Mouse (Mus musculus) small intestine, adult 2 months (tissue): ENCODE results near the gene Sdccag8. TPM values are rescaled to one million over a fixed set of nuclear protein-coding genes. Genes with fewer than 3 reads are reported as not detected.

Experiments used
- H3K27ac ChIP-seq: fragments of 200-500 bp; 2 replicates; pipeline ENCODE4 v1.5.1; 2012; ENCODE audit warnings: low read depth, low read length, control low read depth, inconsistent platforms; ENCODE audit not compliant: insufficient read depth
- H3K27me3 ChIP-seq: fragments of 200-500 bp; 2 replicates; pipeline ENCODE4 v1.6.1; 2012; ENCODE audit warnings: mild to moderate bottlenecking, moderate library complexity, low read length, inconsistent platforms; ENCODE audit not compliant: control insufficient read depth, insufficient read depth
- H3K36me3 ChIP-seq: fragments of 200-500 bp; 2 replicates; pipeline ENCODE4 v1.6.1; 2012; ENCODE audit warnings: mild to moderate bottlenecking, low read length, control low read depth, inconsistent platforms; ENCODE audit not compliant: control insufficient read depth, insufficient read depth
- H3K4me1 ChIP-seq: fragments of 200-500 bp; 2 replicates; pipeline ENCODE4 v1.6.1; 2012; ENCODE audit warnings: low read length, inconsistent platforms, mixed read lengths; ENCODE audit not compliant: control insufficient read depth, insufficient read depth, insufficient read length
- H3K4me3 ChIP-seq: fragments of 200-500 bp; 2 replicates; pipeline ENCODE4 v1.5.1; 2012; ENCODE audit warnings: low read depth, mild to moderate bottlenecking, control low read depth, inconsistent platforms, low read length, moderate library complexity
- CTCF ChIP-seq: fragments of 200-500 bp; IDR thresholded peaks from 2 replicates; pipeline ENCODE4 v1.5.1; 2012; ENCODE audit warnings: low read depth, mild to moderate bottlenecking, control low read depth, inconsistent platforms, low read length, moderate library complexity, mixed read lengths; ENCODE audit not compliant: insufficient replicate concordance, insufficient read length; ENCODE audit errors: extremely low read depth
- POLR2A ChIP-seq: fragments of 200-500 bp; IDR thresholded peaks from 2 replicates; pipeline ENCODE4 v1.6.1; 2012; ENCODE audit warnings: low read depth, mild to moderate bottlenecking, control low read depth, inconsistent platforms, low read length, moderate library complexity
- WGBS: fragments of 180-500 bp; shearing (Covaris S2); methylation state at CpG from one replicate; pipeline ENCODE4 v1.1.7; 2018; 5-methylcytosine and 5-hydroxymethylcytosine counted together
- polyA plus RNA-seq: library from polyadenylated mRNA; depleted of rRNA; stranded (reverse); fragments of >200 nt; gene quantifications from 2 replicates; pipeline ENCODE4 v1.2.3, GENCODE M21; 2012; rRNA removed

The Sdccag8 gene
- polyA plus RNA-seq = 3.6 and 5.1 TPM in 2 replicates

DNA sequence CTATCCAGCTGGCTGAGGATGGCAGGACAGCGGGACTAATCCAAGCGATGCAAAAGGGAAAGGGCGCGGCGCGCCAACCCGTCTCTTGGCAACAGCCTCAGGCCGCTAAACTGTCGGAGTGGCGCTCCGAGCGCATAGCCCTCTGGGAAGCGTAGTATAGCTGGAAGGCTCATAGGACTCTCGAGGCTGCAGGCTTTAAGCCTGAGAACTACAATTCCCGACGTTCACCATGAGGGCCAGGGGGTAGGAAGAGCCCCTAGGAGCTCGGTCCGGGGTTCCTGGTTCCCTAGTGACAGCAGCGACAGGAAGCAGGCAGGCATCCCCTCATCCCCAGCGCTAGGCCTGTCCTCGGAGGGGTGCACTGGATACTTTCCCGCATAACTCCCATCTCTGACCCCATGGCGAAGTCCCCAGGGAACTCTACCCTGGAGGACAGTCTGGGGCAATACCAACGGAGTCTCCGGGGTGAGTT is at the start of gene Sdccag8:
Sdccag8 (plus strand) TSS at position 70 of the 472 bp plus-strand sequence.
- peak; percentile 30; the same call in 1 of the 2 replicates for TF ChIP-seq POLR2A
- no peak for TF ChIP-seq CTCF
- H3K4me1 ChIP-seq = peaks cover 12% of the 10 kb centered on the region
- H3K27me3 ChIP-seq = 0 out of 2 replicates have a peak, but pooled peaks cover 3% of the 10 kb centered on the region
- H3K27ac ChIP-seq = peak within 1 kb of the TSS; percentile 91
- under 1% methylated on average over 25 of the region's 25 CpGs for WGBS
- no peaks in the 10 kb centered on the region for H3K36me3 ChIP-seq
- peak within 1 kb of the TSS; percentile 77 for H3K4me3 ChIP-seq

DNA sequence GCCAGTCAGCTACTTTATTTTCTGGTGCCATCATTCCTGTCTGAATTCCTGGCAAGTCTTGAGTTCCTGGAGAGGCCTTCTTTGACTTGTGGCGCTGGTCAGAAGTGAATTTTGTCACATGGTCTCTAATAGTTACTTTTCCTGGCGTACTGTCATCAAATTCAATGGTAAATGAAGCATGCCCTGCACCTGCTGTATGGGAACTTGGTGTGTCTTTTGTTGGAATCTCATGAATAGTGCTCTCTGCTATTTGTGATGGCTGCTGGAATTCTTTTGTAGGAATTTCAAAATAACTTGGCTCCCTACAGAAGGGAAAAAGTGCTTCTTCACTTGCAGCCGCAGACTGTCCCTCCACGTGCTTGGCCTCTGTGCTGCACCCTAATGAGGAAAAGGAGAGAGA is 39.9 kb upstream of the Sdccag8 start:
- no peaks in the 10 kb centered on the region for H3K4me1 ChIP-seq

DNA sequence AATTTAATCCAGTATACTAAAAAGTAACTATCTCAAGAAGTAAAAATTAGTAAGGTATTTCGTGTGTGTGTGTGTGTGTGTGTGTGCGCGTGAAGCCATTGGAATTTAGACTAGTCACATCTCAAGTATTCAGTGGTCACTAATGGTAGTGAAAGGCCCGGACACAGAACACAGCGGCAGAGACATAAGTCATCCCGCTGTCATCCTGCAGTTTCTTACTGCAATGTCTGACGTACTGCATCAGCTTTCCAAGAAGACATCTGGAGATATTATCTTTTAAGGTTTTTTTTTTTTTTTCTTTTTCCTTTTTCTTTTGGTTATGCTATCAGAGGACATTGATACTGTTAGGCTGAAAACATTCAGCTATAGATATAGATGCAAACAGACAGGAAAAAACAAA is 25.1 kb upstream of the Sdccag8 start:
- WGBS = 84% methylated on average over 7 of the region's 7 CpGs
- Histone ChIP-seq H3K27me3 (no peaks in the 10 kb centered on the region), H3K4me1 (no peaks in the 10 kb centered on the region), H3K4me3 (no peak overlapping the region), H3K27ac (no peak overlapping the region), H3K36me3 (no peaks in the 10 kb centered on the region)
- TF ChIP-seq POLR2A (no peak), CTCF (no peak)

More for the DNA sequence above, 39.9 kb upstream of the Sdccag8 start:
- 75% methylated on average over 4 of the region's 4 CpGs for WGBS
- TF ChIP-seq CTCF = no peak
- no peak for TF ChIP-seq POLR2A
- H3K27me3 ChIP-seq = no peaks in the 10 kb centered on the region
- H3K27ac ChIP-seq = no peak overlapping the region
- H3K4me3 ChIP-seq = no peak overlapping the region
- H3K36me3 ChIP-seq = no peaks in the 10 kb centered on the region

DNA sequence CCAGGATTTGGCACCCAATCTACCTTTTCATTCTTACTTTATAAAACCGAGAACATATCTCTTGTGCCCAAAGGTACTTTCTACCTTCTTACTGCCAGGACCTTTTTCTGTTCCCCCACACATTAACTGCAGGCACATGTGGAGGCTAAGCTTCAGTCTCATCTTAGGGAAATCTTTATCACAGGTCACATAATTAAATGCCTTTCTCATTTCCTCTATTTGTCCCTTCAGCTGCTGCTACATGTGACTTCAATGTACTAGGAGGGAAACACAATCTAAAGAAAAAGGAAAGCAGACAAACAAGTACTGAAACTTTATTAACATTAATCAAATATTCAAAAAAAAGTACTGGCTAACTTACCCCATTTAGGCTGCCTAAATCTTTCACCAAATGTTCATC is 22.3 kb upstream of the Sdccag8 start:
- Histone ChIP-seq H3K27ac (no peak overlapping the region), H3K4me3 (no peak overlapping the region), H3K36me3 (no peaks in the 10 kb centered on the region), H3K4me1 (no peaks in the 10 kb centered on the region), H3K27me3 (no peaks in the 10 kb centered on the region)
- TF ChIP-seq POLR2A (no peak), CTCF (no peak)
- WGBS = 72% methylated on average over 1 of the region's 1 CpGs

DNA sequence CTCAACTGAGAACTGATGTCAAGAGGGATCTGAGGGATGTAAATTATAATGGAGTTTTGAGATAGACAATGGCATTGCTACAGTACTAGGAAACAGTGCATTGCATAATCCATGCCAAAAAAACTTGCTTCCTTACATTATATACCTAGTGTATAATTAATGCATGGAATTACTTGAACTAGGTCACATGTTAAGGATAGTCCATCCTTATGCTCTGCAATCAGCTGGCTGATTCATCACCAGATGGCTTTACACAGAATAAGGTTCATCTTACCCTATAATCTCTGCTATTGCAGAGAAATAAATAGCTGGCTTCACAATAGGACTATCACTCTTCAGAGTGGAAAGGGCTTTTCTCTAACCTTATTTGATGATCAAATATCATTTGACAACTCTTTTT is 15.8 kb upstream of the Sdccag8 start:
- no peak overlapping the region for H3K4me3 ChIP-seq
- no peaks in the 10 kb centered on the region for H3K27me3 ChIP-seq
- no peaks in the 10 kb centered on the region for H3K36me3 ChIP-seq
- H3K4me1 ChIP-seq = no peaks in the 10 kb centered on the region
- H3K27ac ChIP-seq = no peak overlapping the region
- TF ChIP-seq POLR2A (no peak), CTCF (no peak)

DNA sequence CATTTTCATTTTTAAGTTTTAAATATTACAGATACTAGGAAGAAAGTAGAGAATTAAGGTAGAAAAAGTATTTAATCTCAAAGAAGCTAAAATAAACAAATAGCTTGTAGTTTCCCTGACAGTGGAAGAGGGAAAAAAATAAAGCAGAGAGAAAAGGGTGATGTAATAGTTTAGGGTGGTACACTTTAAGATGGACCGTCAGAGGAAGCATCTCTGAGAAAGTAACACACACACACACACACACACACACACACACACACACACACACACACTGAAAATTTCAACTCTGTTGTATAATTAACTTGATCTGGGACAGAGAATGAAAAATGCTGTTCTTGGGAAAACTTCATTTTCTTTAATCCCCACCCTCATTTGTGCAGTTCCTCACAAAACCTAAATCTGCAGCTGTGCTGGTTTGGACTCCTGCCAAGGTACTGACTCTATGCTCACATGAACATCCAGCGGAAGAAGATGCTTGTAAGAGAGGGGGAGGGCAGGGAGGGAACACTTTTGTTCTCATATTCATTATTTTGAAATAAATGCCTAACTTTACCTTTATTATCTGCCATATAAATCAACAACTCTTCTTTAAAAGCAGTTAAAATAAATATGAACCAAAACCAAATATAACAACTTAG is 13.6 kb upstream of the Sdccag8 start:
- WGBS = 10% methylated on average over 2 of the region's 2 CpGs
- Histone ChIP-seq H3K36me3 (no peaks in the 10 kb centered on the region), H3K4me1 (no peaks in the 10 kb centered on the region), H3K4me3 (no peak overlapping the region), H3K27me3 (no peaks in the 10 kb centered on the region), H3K27ac (no peak overlapping the region)
- no peak for TF ChIP-seq CTCF
- no peak for TF ChIP-seq POLR2A

DNA sequence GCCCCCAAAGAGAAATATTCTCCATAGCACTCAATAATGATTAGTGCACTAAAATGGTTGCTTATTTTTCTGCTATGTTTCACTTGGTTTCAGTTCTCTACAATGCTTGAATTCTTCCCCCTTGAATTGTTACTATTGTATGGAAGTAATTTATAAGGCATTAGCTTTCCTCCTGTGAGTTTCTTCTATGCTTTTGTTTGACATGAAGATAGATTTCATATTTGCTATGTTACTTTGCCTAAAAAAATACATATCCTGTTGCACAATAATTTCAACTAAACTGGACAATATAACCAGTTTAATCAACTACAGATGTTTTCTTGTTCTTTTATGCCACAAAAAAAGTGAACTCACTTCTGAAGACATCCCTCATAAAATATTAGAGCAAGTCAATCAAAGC is 4.3 kb upstream of the Sdccag8 start:
- H3K4me3 ChIP-seq = no peak overlapping the region
- 0 out of 2 replicates have a peak, but pooled peaks cover 2% of the 10 kb centered on the region for H3K4me1 ChIP-seq
- no peaks in the 10 kb centered on the region for H3K36me3 ChIP-seq
- 0 out of 2 replicates have a peak, but pooled peaks cover 3% of the 10 kb centered on the region for H3K27me3 ChIP-seq
- no peak for TF ChIP-seq POLR2A
- no peak for TF ChIP-seq CTCF
- no peak overlapping the region for H3K27ac ChIP-seq
